Comparison of ENCODE assay signal across 31 mouse cellular contexts in genomic region chr15:56440171-56440570, GRCm38 (mm10).
"Had no signal": no experiment of that assay in that cellular context is flagged by ENCODE, and none has a peak within 500 bp of the region (broad histone marks: within the 10 kb centered on the region; RNA-seq: fewer than 3 reads in every experiment).

No protein-coding gene starts in this region.

- H3K4me2 ChIP-seq: limb, embryonic 12.5 days; limb, embryonic 13.5 days; limb, embryonic 15.5 days; liver, embryonic 11.5 days; liver, embryonic 12.5 days; liver, embryonic 13.5 days; liver, embryonic 15.5 days; lung, embryonic 14.5 days; lung, embryonic 15.5 days; midbrain, embryonic 12.5 days; midbrain, embryonic 13.5 days; midbrain, embryonic 15.5 days; neural tube, embryonic 12.5 days; neural tube, embryonic 13.5 days had no signal

- DNase-seq: left cerebral cortex, postnatal 4 days; liver; liver, embryonic 13.5 days; liver, postnatal 0 days; lung, adult 18-20 months; lung, adult 2 months; lung, embryonic 14.5 days; lung, postnatal 10 days; lung, postnatal 14 days; lung, postnatal 36 days; lung, postnatal 4 days; midbrain, embryonic 14.5 days had no signal

- H3K36me3 ChIP-seq: limb, embryonic 10.5 days; limb, embryonic 12.5 days; limb, embryonic 13.5 days; limb, embryonic 15.5 days; liver, embryonic 12.5 days; liver, embryonic 13.5 days; liver, embryonic 15.5 days; lung, embryonic 15.5 days; midbrain, embryonic 10.5 days; midbrain, embryonic 12.5 days; midbrain, embryonic 13.5 days; midbrain, embryonic 15.5 days; neural tube, embryonic 12.5 days; neural tube, embryonic 13.5 days had no signal

- H3K9me3 ChIP-seq: limb, embryonic 10.5 days; limb, embryonic 12.5 days; limb, embryonic 13.5 days; limb, embryonic 15.5 days; liver, embryonic 12.5 days; liver, embryonic 13.5 days; liver, embryonic 15.5 days; lung, embryonic 15.5 days; megakaryocyte, embryonic 14.5 days; midbrain, embryonic 10.5 days; midbrain, embryonic 12.5 days; midbrain, embryonic 13.5 days; midbrain, embryonic 15.5 days; neural tube, embryonic 12.5 days; neural tube, embryonic 13.5 days had no signal

- H3K4me3 ChIP-seq: limb, embryonic 10.5 days; limb, embryonic 12.5 days; limb, embryonic 13.5 days; limb, embryonic 15.5 days; liver, embryonic 12.5 days; liver, embryonic 13.5 days; liver, embryonic 15.5 days; lung, embryonic 15.5 days; megakaryocyte, embryonic 14.5 days; midbrain, embryonic 10.5 days; midbrain, embryonic 12.5 days; midbrain, embryonic 13.5 days; midbrain, embryonic 15.5 days; myocyte; neural tube, embryonic 12.5 days; neural tube, embryonic 13.5 days had no signal

- H3K27ac ChIP-seq: limb, embryonic 10.5 days; limb, embryonic 12.5 days; limb, embryonic 13.5 days; limb, embryonic 15.5 days; liver, embryonic 12.5 days; liver, embryonic 13.5 days; liver, embryonic 14.5 days; liver, embryonic 15.5 days; lung, embryonic 15.5 days; macrophage; midbrain, embryonic 10.5 days; midbrain, embryonic 12.5 days; midbrain, embryonic 13.5 days; midbrain, embryonic 15.5 days; neural tube, embryonic 12.5 days; neural tube, embryonic 13.5 days had no signal

- H3K4me1 ChIP-seq: limb, embryonic 10.5 days; limb, embryonic 12.5 days; limb, embryonic 13.5 days; limb, embryonic 15.5 days; liver, embryonic 12.5 days; liver, embryonic 13.5 days; liver, embryonic 15.5 days; lung, embryonic 15.5 days; megakaryocyte, embryonic 14.5 days; midbrain, embryonic 10.5 days; midbrain, embryonic 12.5 days; midbrain, embryonic 13.5 days; midbrain, embryonic 15.5 days; neural tube, embryonic 12.5 days; neural tube, embryonic 13.5 days had no signal

- ATAC-seq: liver, embryonic 12.5 days; liver, postnatal 0 days; lung, postnatal 0 days; midbrain, embryonic 13.5 days; midbrain, embryonic 15.5 days had no signal

- H3K9ac ChIP-seq: limb, embryonic 12.5 days; limb, embryonic 13.5 days; limb, embryonic 15.5 days; liver, embryonic 12.5 days; liver, embryonic 13.5 days; liver, embryonic 14.5 days; liver, embryonic 15.5 days; liver, postnatal 0 days; lung, embryonic 14.5 days; lung, embryonic 15.5 days; midbrain, embryonic 12.5 days; midbrain, embryonic 13.5 days; midbrain, embryonic 15.5 days; neural tube, embryonic 12.5 days; neural tube, embryonic 13.5 days had no signal

- H3K27me3 ChIP-seq: limb, embryonic 12.5 days; limb, embryonic 13.5 days; limb, embryonic 15.5 days; liver, embryonic 12.5 days; liver, embryonic 13.5 days; liver, embryonic 15.5 days; lung, embryonic 15.5 days; megakaryocyte, embryonic 14.5 days; midbrain, embryonic 12.5 days; midbrain, embryonic 13.5 days; midbrain, embryonic 15.5 days; neural tube, embryonic 12.5 days; neural tube, embryonic 13.5 days had no signal
